27 mouse cellular contexts compared by ENCODE assay signal in the genomic region with DNA sequence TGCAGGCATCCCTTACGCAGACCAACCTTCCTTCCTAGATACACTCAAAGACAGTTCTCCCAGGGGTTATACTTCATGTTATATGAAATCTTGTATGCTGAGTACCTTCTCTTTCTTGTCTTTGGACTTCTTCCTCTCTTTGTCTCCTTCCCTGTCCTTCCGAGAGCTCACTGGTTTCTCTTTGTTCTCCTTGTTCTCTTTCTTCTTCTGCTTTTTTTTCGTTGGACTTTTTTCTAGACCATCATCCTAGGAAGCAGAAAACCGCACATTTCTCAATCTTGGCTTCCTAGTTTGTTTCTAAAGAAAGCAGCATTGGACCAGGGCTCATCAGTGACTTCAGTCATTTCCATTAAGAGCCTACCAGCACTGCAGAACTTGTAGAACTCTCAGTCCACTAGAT.
A peak's percentile ranks its signal among the peaks of the same experiment; 100 is the strongest.
DNase-seq lines count a peak whose midpoint lies in the region; ATAC-seq and TF ChIP-seq lines count a peak whose summit lies in the region.
"Had no signal": no experiment of that assay in that cellular context is flagged by ENCODE, and none has a peak within 500 bp of the region (broad histone marks: within the 10 kb centered on the region; RNA-seq: fewer than 3 reads in every experiment).

No protein-coding gene starts in this region.

- no peak overlapping the region for H3K4me3 ChIP-seq in bone marrow macrophage, adult 2 months (ENCODE audit: insufficient read depth, low read length)
- no peak overlapping the region for H3K4me3 ChIP-seq in embryonic fibroblast, embryonic 13.5 days (ENCODE audit: insufficient read depth, low read length)
- no peak overlapping the region for H3K4me3 ChIP-seq in intestine, postnatal 0 days (ENCODE audit: low read depth, low read length)
- H3K4me3 ChIP-seq in thymus, adult 2 months (ENCODE audit: control insufficient read depth, insufficient read depth, low read length), result no peak overlapping the region
- H3K4me3 ChIP-seq: embryonic facial prominence, embryonic 12.5 days; embryonic facial prominence, embryonic 15.5 days; erythroblast, embryonic 14.5 days; forebrain, embryonic 12.5 days; forebrain, embryonic 15.5 days; heart, embryonic 12.5 days; heart, embryonic 15.5 days; hindbrain, embryonic 10.5 days; hindbrain, embryonic 13.5 days had no signal

- DNase-seq in thymus, adult 2 months, result no peak
- no peak for DNase-seq in right cerebral cortex, postnatal 14 days
- DNase-seq: adrenal gland, adult 8-10 months; adrenal gland, postnatal 25 days; cerebellum, adult 18-20 months; cerebellum, adult 9-10 months; cerebellum, postnatal 14 days; gastrocnemius, postnatal 10 days; gastrocnemius, postnatal 36 days; heart, adult 18-20 months; heart, postnatal 10 days; heart, postnatal 36 days had no signal

- no peak overlapping the region for H3K9ac ChIP-seq in intestine, postnatal 0 days (ENCODE audit: low read depth, low read length)
- H3K9ac ChIP-seq: embryonic facial prominence, embryonic 12.5 days; embryonic facial prominence, embryonic 15.5 days; forebrain, embryonic 12.5 days; forebrain, embryonic 15.5 days; heart, embryonic 12.5 days; heart, embryonic 15.5 days; hindbrain, embryonic 13.5 days had no signal

- no peaks in the 10 kb centered on the region for H3K9me3 ChIP-seq in intestine, postnatal 0 days (ENCODE audit: control insufficient read depth)
- H3K9me3 ChIP-seq: embryonic facial prominence, embryonic 12.5 days; embryonic facial prominence, embryonic 15.5 days; forebrain, embryonic 12.5 days; forebrain, embryonic 15.5 days; heart, embryonic 12.5 days; heart, embryonic 15.5 days; hindbrain, embryonic 10.5 days; hindbrain, embryonic 13.5 days had no signal

- peaks cover 95% of the 10 kb centered on the region for H3K36me3 ChIP-seq in intestine, postnatal 0 days (ENCODE audit: control insufficient read depth, insufficient read depth)
- peaks cover 97% of the 10 kb centered on the region for H3K36me3 ChIP-seq in thymus, adult 2 months (ENCODE audit: control insufficient read depth, insufficient read depth, low read length)

- H3K27me3 ChIP-seq in intestine, postnatal 0 days (replicated peaks; ENCODE audit: control insufficient read depth, insufficient read depth, low read length), result no peaks in the 10 kb centered on the region
- H3K27me3 ChIP-seq in thymus, adult 2 months (ENCODE audit: control insufficient read depth, insufficient read depth, low read length), result no peaks in the 10 kb centered on the region
- H3K27me3 ChIP-seq: embryonic facial prominence, embryonic 12.5 days; embryonic facial prominence, embryonic 15.5 days; forebrain, embryonic 12.5 days; forebrain, embryonic 15.5 days; heart, embryonic 12.5 days; heart, embryonic 15.5 days; hindbrain, embryonic 13.5 days had no signal

- peaks cover 35% of the 10 kb centered on the region for H3K4me1 ChIP-seq in bone marrow macrophage, adult 2 months (ENCODE audit: control insufficient read depth, insufficient read depth, low read length)
- H3K4me1 ChIP-seq in embryonic fibroblast, embryonic 13.5 days (ENCODE audit: control insufficient read depth, insufficient read depth, low read length), result peaks cover 6% of the 10 kb centered on the region
- H3K4me1 ChIP-seq in intestine, postnatal 0 days (replicated peaks; ENCODE audit: control insufficient read depth, insufficient read depth, low read length), result no peaks in the 10 kb centered on the region
- H3K4me1 ChIP-seq in thymus, adult 2 months (replicated peaks; ENCODE audit: control insufficient read depth, insufficient read depth, low read length), result no peaks in the 10 kb centered on the region
- H3K4me1 ChIP-seq: embryonic facial prominence, embryonic 12.5 days; embryonic facial prominence, embryonic 15.5 days; forebrain, embryonic 12.5 days; forebrain, embryonic 15.5 days; heart, embryonic 15.5 days; hindbrain, embryonic 10.5 days; hindbrain, embryonic 13.5 days had no signal

- no peak for TF ChIP-seq POLR2A in bone marrow macrophage, adult 2 months (IDR thresholded peaks at IDR 0.05; ENCODE audit: borderline replicate concordance, low read depth, low read length)
- TF ChIP-seq POLR2A in embryonic fibroblast, embryonic 13.5 days (IDR thresholded peaks at IDR 0.05; ENCODE audit: low read depth, low read length), result no peak
- TF ChIP-seq POLR2A in thymus, adult 2 months (IDR thresholded peaks at IDR 0.05; ENCODE audit: control insufficient read depth, extremely low read depth, insufficient read depth, low read length, poor library complexity), result no peak

- no peak overlapping the region for H3K4me2 ChIP-seq in intestine, postnatal 0 days (replicated peaks; ENCODE audit: low read depth)
- H3K4me2 ChIP-seq: embryonic facial prominence, embryonic 12.5 days; embryonic facial prominence, embryonic 15.5 days; forebrain, embryonic 12.5 days; forebrain, embryonic 15.5 days; heart, embryonic 12.5 days; heart, embryonic 15.5 days; hindbrain, embryonic 13.5 days had no signal

- peak; percentile 73 for ATAC-seq in megakaryocyte, adult 5-6 weeks (ENCODE audit: poor library complexity, severe bottlenecking)
- no peak for ATAC-seq in intestine, postnatal 0 days
- ATAC-seq: activated CD4-positive, CD25-positive, alpha-beta regulatory T cell, adult 4 months; forebrain, embryonic 15.5 days; hindbrain, embryonic 16.5 days had no signal

- no peak for TF ChIP-seq CTCF in bone marrow macrophage, adult 2 months (IDR thresholded peaks at IDR 0.05; ENCODE audit: low read depth, low read length)
- no peak for TF ChIP-seq CTCF in embryonic fibroblast, embryonic 13.5 days (IDR thresholded peaks at IDR 0.05; ENCODE audit: borderline replicate concordance, insufficient read depth, low read length)
- TF ChIP-seq CTCF in intestine, postnatal 0 days (IDR thresholded peaks at IDR 0.05; ENCODE audit: low read depth), result no peak
- TF ChIP-seq CTCF in thymus, adult 2 months (IDR thresholded peaks at IDR 0.05; ENCODE audit: borderline replicate concordance, control insufficient read depth, extremely low read depth, insufficient read depth, low read length, poor library complexity), result no peak

- H3K27ac ChIP-seq in bone marrow macrophage, adult 2 months (ENCODE audit: insufficient read depth, low read depth, low read length), result peak overlapping the region; percentile 95
- 0 out of 2 replicates have a peak overlapping the region, but pooled peaks have one; percentile 69 for H3K27ac ChIP-seq in embryonic fibroblast, embryonic 13.5 days (ENCODE audit: insufficient read depth, low read length)
- no peak overlapping the region for H3K27ac ChIP-seq in intestine, postnatal 0 days (ENCODE audit: low read depth, low read length)
- no peak overlapping the region for H3K27ac ChIP-seq in thymus, adult 2 months (ENCODE audit: control insufficient read depth, insufficient read depth, low read length)
- H3K27ac ChIP-seq: embryonic facial prominence, embryonic 12.5 days; embryonic facial prominence, embryonic 15.5 days; forebrain, embryonic 12.5 days; forebrain, embryonic 15.5 days; heart, embryonic 15.5 days; hindbrain, embryonic 10.5 days; hindbrain, embryonic 13.5 days had no signal

- WGBS in intestine, postnatal 0 days, result 93% methylated on average over 4 of the region's 4 CpGs
- WGBS in thymus, adult 2 months, result 93% methylated on average over 4 of the region's 4 CpGs

Comparison
In these comparisons a context has a peak if more than half of its experiments do, and no peak if none do; other contexts are left out.
1. H3K27ac ChIP-seq: peak in bone marrow macrophage, adult 2 months (single experiment) and embryonic fibroblast, embryonic 13.5 days (single experiment); none in intestine, postnatal 0 days (single experiment) and thymus, adult 2 months (single experiment).